Mouse (Mus musculus): ENCODE data around the gene Trim33. TPM values are rescaled to one million over a fixed set of nuclear protein-coding genes. Genes with fewer than 3 reads are reported as not detected.
A peak's percentile ranks its signal among the peaks of the same experiment; 100 is the strongest.

The Trim33 gene
- polyA plus RNA-seq, 1 experiment from 2014 or later, result 12.9 TPM

GRCm38 (mm10) chr3:103374028-103374427, 94.9 kb downstream of the Trim33 start:
- no peaks in the 10 kb centered on the region for H3K4me1 ChIP-seq (replicated peaks; ENCODE audit: insufficient read depth, low read length)
- no peaks in the 10 kb centered on the region for H3K9me3 ChIP-seq (replicated peaks; ENCODE audit: low read length)
- no peaks in the 10 kb centered on the region for H3K27me3 ChIP-seq (ENCODE audit: insufficient read depth, low read length)
- WGBS, result 36% methylated on average over 8 of the region's 8 CpGs
- no peaks in the 10 kb centered on the region for H3K36me3 ChIP-seq (ENCODE audit: insufficient read depth, low read length)
- no peak for ATAC-seq (replicated peaks; ENCODE audit: low FRiP score, low read depth)
- peak; percentile 58 for DNase-seq (ENCODE audit: low spot score)
- peak; percentile 75 for TF ChIP-seq CTCF (IDR thresholded peaks at IDR 0.05; ENCODE audit: low read depth)
- no peak overlapping the region for H3K27ac ChIP-seq
- H3K4me2 ChIP-seq (ENCODE audit: low read length), result no peak overlapping the region
- no peak overlapping the region for H3K4me3 ChIP-seq (replicated peaks; ENCODE audit: low read depth, low read length)
- no peak overlapping the region for H3K9ac ChIP-seq (ENCODE audit: low read depth, low read length)

- Histone ChIP-seq H3K36me3 (ENCODE audit: insufficient read depth, low read length) (no peaks in the 10 kb centered on the region), H3K9ac (ENCODE audit: low read depth, low read length) (no peak overlapping the region), H3K27ac (no peak overlapping the region), H3K9me3 (replicated peaks; ENCODE audit: low read length) (no peaks in the 10 kb centered on the region), H3K27me3 (ENCODE audit: insufficient read depth, low read length) (no peaks in the 10 kb centered on the region), H3K4me3 (replicated peaks; ENCODE audit: low read depth, low read length) (no peak overlapping the region), H3K4me2 (ENCODE audit: low read length) (0 out of 2 replicates have a peak overlapping the region, but pooled peaks have one; percentile 15), H3K4me1 (replicated peaks; ENCODE audit: insufficient read depth, low read length) (no peaks in the 10 kb centered on the region)
- DNase-seq (ENCODE audit: low spot score) (no peak), ATAC-seq (replicated peaks; ENCODE audit: low FRiP score, low read depth) (no peak)
- 17% methylated on average over 14 of the region's 14 CpGs for WGBS
- TF ChIP-seq CTCF (IDR thresholded peaks at IDR 0.05; ENCODE audit: low read depth), result no peak
These were observed 96.2 kb downstream of the Trim33 start for GRCm38 (mm10) chr3:103375181-103375855.

DNA sequence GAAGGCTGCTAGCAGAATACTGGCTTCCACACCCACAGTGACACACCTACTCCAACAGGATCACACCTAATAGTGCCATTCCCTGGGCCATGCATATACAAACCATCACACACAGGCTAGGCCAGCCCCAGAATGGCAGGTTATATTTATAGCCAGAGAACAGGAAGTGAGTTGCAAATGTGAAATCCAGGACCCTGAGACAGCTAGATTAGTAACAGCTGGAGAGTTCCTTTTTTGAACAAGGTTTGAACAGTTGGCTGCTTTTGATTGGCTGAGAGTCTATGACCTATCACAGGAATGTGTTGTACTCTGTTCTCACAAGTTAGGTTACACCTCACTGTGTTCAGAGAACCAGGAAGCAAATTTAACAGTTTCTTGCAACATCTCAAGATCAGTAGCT, 98.9 kb downstream of the Trim33 start:
- Histone ChIP-seq H3K4me1 (replicated peaks; ENCODE audit: insufficient read depth, low read length) (no peaks in the 10 kb centered on the region), H3K36me3 (ENCODE audit: insufficient read depth, low read length) (no peaks in the 10 kb centered on the region), H3K4me3 (replicated peaks; ENCODE audit: low read depth, low read length) (no peak overlapping the region), H3K9me3 (replicated peaks; ENCODE audit: low read length) (no peaks in the 10 kb centered on the region), H3K27me3 (ENCODE audit: insufficient read depth, low read length) (no peaks in the 10 kb centered on the region), H3K4me2 (ENCODE audit: low read length) (no peak overlapping the region), H3K9ac (ENCODE audit: low read depth, low read length) (no peak overlapping the region), H3K27ac (no peak overlapping the region)
- peak; percentile 77 for ATAC-seq (replicated peaks; ENCODE audit: low FRiP score, low read depth)
- DNase-seq (ENCODE audit: low spot score), result peak; percentile 91
- no peak for TF ChIP-seq CTCF (IDR thresholded peaks at IDR 0.05; ENCODE audit: low read depth)

DNA sequence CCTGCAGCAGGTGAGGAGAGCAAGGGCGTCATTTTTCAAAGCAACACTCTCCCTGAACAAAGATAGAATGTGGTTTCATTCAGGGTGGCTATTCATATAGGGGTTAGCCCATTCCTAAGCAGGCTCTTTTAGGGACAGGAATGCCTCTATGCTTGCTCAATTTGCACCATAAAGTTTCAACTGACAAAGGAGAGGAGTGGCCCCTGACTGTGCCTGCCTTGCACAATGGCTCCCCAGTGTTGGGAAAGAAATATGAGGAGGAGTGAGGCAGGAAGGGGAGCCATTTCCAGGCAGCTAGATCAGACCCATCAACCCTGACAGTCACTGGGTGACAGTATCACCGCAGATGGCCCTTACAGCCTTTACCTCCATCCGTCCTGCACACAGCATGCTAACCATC, 100.3 kb downstream of the Trim33 start:
- no peak overlapping the region for H3K4me3 ChIP-seq (replicated peaks; ENCODE audit: low read depth, low read length)
- WGBS, result 65% methylated on average over 3 of the region's 3 CpGs
- no peak for ATAC-seq (replicated peaks; ENCODE audit: low FRiP score, low read depth)

DNA sequence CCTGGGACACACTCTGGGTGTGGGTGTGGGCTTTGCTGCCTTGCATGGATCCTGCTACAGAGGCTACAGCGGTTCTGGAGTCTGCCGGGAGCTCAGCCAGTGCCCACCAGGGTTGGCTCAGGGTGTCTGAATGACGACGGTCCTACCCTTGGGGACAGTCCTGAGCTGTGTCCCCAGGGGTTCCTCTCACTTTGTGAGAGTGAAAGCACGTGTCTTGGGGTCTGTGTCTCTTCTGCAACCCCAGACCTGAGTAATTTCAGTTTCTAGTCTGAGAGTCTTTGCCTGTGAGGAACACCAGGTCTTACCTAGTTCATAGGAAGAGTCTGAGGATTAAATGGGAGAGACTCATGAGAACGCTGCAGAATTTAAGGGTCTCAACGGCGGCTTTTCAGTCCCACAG, 101.7 kb downstream of the Trim33 start:
- no peaks in the 10 kb centered on the region for H3K27me3 ChIP-seq (ENCODE audit: insufficient read depth, low read length)
- no peak for DNase-seq (ENCODE audit: low spot score)
- H3K27ac ChIP-seq, result no peak overlapping the region
- H3K4me1 ChIP-seq (replicated peaks; ENCODE audit: insufficient read depth, low read length), result no peaks in the 10 kb centered on the region
- H3K4me3 ChIP-seq (replicated peaks; ENCODE audit: low read depth, low read length), result no peak overlapping the region
- no peak overlapping the region for H3K9ac ChIP-seq (ENCODE audit: low read depth, low read length)
- no peaks in the 10 kb centered on the region for H3K9me3 ChIP-seq (replicated peaks; ENCODE audit: low read length)
- TF ChIP-seq CTCF (IDR thresholded peaks at IDR 0.05; ENCODE audit: low read depth), result no peak
- ATAC-seq (replicated peaks; ENCODE audit: low FRiP score, low read depth), result no peak
- H3K36me3 ChIP-seq (ENCODE audit: insufficient read depth, low read length), result no peaks in the 10 kb centered on the region
- H3K4me2 ChIP-seq (ENCODE audit: low read length), result no peak overlapping the region
- WGBS, result 91% methylated on average over 8 of the region's 8 CpGs

More for the DNA sequence above, 100.3 kb downstream of the Trim33 start:
- no peak for TF ChIP-seq CTCF (IDR thresholded peaks at IDR 0.05; ENCODE audit: low read depth)
- Histone ChIP-seq H3K4me1 (replicated peaks; ENCODE audit: insufficient read depth, low read length) (no peaks in the 10 kb centered on the region), H3K27ac (no peak overlapping the region), H3K9me3 (replicated peaks; ENCODE audit: low read length) (no peaks in the 10 kb centered on the region), H3K36me3 (ENCODE audit: insufficient read depth, low read length) (no peaks in the 10 kb centered on the region), H3K9ac (ENCODE audit: low read depth, low read length) (no peak overlapping the region), H3K27me3 (ENCODE audit: insufficient read depth, low read length) (no peaks in the 10 kb centered on the region), H3K4me2 (ENCODE audit: low read length) (no peak overlapping the region)
- no peak for DNase-seq (ENCODE audit: low spot score)

GRCm38 (mm10) chr3:103381441-103381840, 102.3 kb downstream of the Trim33 start:
- H3K36me3 ChIP-seq (ENCODE audit: insufficient read depth, low read length), result no peaks in the 10 kb centered on the region
- no peak for ATAC-seq (replicated peaks; ENCODE audit: low FRiP score, low read depth)
- no peak overlapping the region for H3K27ac ChIP-seq
- H3K9me3 ChIP-seq (replicated peaks; ENCODE audit: low read length), result no peaks in the 10 kb centered on the region
- H3K4me1 ChIP-seq (replicated peaks; ENCODE audit: insufficient read depth, low read length), result no peaks in the 10 kb centered on the region
- 93% methylated on average over 6 of the region's 6 CpGs for WGBS
- no peak overlapping the region for H3K4me3 ChIP-seq (replicated peaks; ENCODE audit: low read depth, low read length)
- no peak for TF ChIP-seq CTCF (IDR thresholded peaks at IDR 0.05; ENCODE audit: low read depth)
- no peak overlapping the region for H3K9ac ChIP-seq (ENCODE audit: low read depth, low read length)
- H3K27me3 ChIP-seq (ENCODE audit: insufficient read depth, low read length), result no peaks in the 10 kb centered on the region
- no peak overlapping the region for H3K4me2 ChIP-seq (ENCODE audit: low read length)
- DNase-seq (ENCODE audit: low spot score), result no peak
